Mouse (Mus musculus) heart, adult 11 months (tissue): ENCODE data around the gene Mrpl2.

Experiments
- DNase-seq: peaks from one replicate; pipeline ENCODE4 v3.0.0; 2022

Gene Mrpl2

DNA sequence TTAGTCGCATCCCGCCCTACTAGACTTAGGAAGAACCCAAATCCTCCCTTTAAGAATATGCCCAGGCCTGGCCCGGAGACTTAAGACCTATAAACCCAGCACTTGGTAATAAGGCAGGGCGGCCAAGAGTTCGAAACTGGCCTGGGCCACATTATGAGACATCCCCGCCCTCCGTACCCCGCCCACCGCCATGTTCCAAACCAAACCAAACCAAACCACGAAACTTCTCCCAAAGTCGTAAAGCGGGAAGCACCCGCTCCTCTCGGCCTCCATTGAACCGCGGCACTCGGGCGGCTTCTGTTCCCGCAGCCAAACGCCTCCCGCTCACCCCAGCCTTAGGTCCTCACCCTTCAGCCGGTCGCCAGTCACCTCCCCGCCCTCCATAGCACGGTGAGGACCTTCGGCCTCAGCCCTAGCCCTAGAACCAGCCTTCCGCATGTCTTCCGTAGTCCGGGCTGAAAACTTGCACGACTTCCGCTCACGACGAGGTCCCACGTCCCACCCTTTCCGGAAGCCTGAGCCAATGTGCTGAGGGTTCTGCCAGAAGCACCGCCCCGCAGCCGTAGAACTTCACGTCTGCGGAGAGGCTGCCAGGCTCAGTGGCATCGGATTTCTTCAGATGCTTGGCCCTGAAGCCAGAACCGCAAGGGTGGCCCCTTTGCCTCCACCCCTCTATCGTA is 28.0 kb downstream of the Mrpl2 start, which contains the start of gene Rrp36:
Gene Rrp36, minus strand, starts transcription at position 503 of the 680 bp plus-strand sequence.
- peak; percentile 99 for DNase-seq

DNA sequence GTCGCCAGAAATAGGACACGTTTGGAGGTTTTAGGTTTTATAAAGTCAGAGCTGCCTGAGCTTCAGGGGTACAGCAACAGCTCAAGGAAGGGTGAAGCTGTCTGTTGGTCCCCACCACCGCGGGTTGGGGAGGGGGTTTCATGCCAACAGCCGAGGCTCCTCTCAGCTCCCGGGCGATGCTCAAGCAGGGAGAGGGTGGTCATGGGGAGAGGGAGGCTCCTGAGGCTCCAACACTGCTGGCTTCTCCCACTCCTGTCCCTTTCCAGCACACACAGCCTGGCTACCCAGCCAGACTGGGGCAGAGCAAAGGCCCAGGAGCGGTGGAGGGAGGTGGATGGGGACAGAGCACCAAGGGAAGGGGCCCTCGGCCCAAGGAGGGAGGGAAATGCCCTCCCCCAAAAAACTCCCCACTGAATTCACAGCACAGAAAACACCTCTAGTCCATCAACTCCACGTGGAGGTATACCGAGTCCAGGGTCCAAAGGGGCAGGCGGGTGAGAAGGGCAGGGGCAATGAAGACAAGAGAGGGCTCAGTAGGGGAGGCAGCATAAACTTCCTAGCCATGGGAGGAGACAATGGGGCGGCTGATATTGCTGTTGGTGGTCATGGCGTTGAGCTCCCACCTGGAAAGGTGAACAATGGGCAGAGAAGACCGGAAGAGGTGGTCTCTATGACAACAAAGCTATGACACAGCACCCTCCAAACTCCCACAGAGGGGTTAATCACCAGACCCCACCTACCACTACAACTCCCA is 28.7 kb downstream of the Mrpl2 start:
- DNase-seq, result peak; percentile 96

DNA sequence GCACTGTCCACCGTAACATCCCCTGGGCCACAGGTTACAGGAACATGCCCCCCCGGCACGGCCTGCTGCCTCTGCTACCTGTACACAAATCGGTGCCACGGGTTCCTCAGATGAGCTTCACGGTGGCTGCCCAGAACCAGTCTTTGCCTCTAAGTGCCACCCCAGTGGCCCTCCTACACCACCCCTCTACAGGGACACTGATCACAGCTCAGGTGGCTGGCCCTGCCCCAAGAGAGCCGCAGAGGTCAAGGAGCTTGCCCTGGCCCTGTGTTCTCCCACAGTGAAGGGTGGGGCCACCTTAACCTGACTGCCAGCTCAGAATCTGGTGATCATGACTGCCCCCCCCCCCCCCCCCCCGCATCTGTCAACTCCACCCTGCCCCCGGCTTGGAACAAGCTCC is 32.4 kb downstream of the Mrpl2 start, which contains the start of gene Mea1:
Gene Mea1, plus strand, starts transcription at position 378 of the 400 bp plus-strand sequence.
- peak; percentile 95 for DNase-seq

DNA sequence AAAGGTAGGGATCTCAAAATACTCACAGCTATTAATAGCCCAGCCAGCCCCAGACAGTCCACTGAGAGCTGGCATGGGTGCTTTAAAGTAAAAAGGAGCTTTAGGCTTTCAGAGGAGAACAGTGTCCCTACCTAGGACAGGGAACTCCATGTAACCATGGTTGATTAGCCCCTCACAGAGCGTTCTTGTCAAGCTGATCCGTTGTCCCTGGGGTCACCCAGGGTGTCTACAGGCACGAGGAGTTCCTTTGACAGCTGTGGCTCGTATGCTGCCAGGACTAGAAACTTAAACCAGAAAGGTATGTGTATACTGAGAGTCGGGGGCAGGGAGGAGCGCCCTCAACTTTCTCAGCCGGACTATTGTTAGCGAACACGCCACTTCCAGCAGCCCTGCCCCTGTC is 32.9 kb downstream of the Mrpl2 start:
- DNase-seq, result peak; percentile 96

DNA sequence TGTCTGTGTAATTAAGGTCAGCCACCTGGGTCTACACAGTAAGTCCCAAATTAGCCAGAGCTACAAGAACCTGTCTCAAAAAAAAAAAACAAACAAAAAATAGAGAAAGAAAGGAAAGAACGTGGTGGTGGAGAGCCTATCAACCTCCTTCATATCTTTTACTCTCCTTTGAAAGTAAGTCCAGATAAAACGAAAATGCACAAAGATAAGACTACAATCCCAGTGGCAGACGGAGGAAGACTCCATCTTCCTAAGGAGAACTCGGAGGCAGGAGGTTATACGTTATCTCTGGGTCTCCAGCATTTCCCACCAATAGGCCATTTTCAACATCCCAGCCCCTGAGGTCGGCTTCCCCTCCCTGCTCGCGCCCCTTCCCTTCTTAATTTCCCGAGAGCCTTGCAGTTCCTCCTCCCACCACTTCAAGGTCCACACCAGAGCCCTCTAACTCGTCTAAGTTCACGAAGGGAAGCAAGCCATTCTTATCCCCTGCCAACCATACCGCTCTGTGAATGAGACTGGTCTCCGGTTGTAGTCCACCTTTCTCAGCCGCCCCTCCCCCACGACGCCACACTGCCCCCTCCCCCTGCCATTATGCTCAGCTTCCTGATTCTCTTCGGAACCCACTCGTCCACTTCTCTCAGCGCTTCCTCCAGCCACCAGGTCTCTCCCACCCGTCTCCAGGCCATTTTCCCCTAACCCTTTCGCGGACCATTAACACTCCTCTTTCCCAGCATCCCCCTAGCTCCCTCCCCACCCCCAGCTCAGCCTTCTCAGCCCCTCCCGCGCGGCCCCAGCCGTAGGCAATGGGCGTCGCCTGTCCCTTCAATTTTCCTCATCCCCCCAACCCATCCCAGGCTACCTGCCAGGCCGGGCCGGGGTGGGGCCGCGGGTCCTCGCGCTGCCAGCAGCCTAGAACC is 34.1 kb downstream of the Mrpl2 start:
- DNase-seq, result no peak

DNA sequence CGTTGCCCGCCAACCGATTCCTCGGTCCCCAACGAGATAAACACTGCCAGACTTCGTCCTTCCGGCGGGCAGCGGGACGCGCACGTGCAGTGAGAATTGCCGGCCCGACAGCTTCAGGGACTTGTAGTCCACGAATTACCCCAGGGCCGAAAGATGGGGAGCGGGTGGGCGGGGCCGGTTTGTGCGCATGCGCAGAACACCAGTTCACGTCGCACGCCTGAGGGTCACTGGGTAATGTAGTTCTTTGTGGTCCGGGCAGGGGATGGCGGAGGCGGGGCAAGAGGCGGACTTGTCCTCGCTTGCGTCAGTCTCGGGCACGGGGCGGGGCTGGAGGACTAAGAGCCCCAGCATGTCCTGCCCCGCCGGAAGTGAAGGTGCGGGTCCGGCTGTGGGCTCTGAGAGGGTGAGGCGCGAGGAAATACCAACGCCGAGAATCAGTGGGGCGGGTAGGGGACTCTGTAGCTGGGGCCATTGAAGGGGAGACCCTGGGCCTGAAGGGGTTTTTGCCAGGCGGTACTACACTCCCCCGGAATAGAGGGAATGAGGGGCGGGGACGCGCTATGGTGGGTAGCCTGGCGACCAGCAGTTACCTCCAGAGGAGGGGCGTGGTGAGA is 34.8 kb downstream of the Mrpl2 start, which contains the start of gene Klhdc3:
Gene Klhdc3, minus strand, starts transcription at position 155 of the 614 bp plus-strand sequence.
- peak; percentile 100 for DNase-seq

GRCm38 (mm10) chr17:46681466-46682118 is 35.6 kb downstream of the Mrpl2 start:
- DNase-seq, result peak; percentile 96

DNA sequence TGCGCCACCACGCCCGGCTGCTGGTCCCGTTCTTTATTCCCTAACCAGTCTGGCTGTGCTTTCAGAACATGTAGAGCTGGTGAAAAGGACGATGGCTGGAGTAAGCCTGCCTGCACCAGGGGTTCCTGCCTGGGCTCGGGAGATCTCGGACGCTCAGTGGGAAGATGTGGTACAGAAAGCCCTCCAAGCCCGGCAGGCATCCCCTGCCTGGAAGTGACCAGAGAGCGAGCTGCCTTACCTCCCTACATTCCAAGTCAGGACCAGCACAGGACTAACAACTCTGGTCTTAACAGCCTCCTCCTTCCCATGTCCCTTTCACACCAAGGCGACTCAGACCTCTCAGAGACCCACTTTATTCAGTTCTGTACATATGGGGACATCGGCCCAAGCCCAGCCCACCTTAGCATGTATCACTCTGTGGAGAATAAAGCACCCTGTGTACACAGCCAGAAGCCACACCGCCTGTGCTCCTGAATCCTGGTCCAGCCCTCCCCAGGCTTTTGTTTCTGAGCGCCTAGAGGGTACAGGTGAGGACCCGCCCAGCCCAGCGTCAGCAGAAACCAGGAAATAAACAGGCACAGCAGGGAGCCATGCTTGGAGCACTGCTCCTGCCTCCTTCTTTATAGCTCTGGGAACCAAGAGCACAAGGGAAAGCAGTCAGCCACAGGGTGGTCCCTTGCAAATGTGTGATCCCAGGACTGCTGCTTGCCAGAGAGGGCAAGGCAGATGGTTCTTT is 36.8 kb downstream of the Mrpl2 start:
- peak; percentile 92 for DNase-seq

DNA sequence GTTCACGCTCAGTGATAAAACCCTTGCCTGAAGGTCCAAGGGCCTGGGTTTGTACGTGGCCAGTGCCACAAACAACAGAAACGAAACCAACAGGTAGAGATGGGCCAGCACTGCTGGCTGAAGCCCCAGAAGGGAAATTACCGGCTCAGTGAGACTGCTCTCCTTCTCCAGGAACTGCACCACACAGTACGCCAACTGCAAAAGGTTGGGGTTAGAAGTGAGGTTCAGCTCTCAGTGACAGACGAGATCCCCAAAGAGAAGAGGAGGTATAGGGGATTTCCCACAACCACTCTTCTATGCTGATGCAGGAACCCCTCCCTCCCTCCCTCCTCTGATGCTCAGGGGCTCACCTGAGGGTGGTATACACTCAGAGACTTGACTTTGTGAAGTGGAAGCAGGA is 39.9 kb downstream of the Mrpl2 start:
- DNase-seq, result no peak

- DNase-seq, result no peak
Observed at GRCm38 (mm10) chr17:46690665-46691064, 44.6 kb downstream of the Mrpl2 start.

DNA sequence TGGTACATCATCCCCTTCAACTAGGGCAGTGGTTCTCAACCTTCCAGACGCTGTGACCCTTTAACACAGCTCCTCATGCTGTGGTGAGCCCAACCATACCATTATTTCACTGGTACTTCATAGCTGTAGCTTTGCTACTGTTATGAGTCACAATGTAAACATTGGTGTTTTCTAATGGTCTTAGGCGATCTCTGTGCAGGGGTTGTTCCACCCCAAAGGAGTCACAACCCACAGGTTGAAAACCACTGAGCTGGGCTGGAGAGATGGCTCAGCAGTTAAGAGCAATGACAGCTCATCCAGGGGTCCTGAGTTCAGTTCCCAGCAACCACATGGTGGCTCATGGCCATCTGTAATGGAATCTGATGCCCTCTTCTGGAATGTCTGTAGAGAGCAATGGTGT is 45.4 kb downstream of the Mrpl2 start:
- DNase-seq, result no peak

GRCm38 (mm10) chr17:46694517-46695063 is 48.6 kb downstream of the Mrpl2 start:
- DNase-seq, result no peak

- no peak for DNase-seq
Observed at GRCm38 (mm10) chr17:46698515-46698914, 52.5 kb downstream of the Mrpl2 start.

GRCm38 (mm10) chr17:46699245-46699644 is 53.2 kb downstream of the Mrpl2 start:
- no peak for DNase-seq
